Mouse (Mus musculus): Measurements from ENCODE around the gene Smad1. TPM values are rescaled to one million over a fixed set of nuclear protein-coding genes. Genes with fewer than 3 reads are reported as not detected.

Smad1 gene
- polyA plus RNA-seq, 2 experiments = 3.1 to 4.5 TPM

DNA sequence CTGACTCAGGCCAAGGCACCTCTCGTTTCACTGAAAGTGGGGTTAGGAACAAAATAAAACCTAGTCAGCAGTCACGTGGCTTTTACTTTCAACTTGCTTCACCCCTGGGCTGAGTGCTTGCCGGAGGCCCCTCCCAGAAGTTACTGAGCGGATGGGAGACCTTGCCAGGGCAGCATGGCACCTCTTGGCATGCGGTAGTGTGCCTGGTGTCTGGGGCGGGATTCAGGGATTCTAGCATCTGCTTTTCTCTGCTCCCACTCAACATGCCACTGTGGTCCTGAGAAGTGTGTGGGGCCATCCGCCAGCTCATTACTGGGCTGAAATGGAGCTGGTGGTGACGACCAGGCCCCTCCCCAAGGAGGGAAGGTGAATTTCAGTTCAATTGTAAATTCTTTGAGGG lies 47.4 kb downstream of the Smad1 start:
- Histone ChIP-seq H3K27me3 (ENCODE audit: control insufficient read depth, insufficient read depth, low read length) (no peaks in the 10 kb centered on the region), H3K36me3 (replicated peaks; ENCODE audit: control insufficient read depth, insufficient read depth, low read depth) (no peaks in the 10 kb centered on the region), H3K9ac (replicated peaks) (no peak overlapping the region), H3K27ac (no peak overlapping the region), H3K4me2 (ENCODE audit: low read depth) (no peak overlapping the region), H3K4me1 (replicated peaks; ENCODE audit: control insufficient read depth in 2 of 2, insufficient read depth in 2 of 2, low read length in 1 of 2) (no peaks in the 10 kb centered on the region), H3K9me3 (ENCODE audit: control insufficient read depth, low read length) (no peaks in the 10 kb centered on the region), H3K4me3 (ENCODE audit: insufficient read depth in 1 of 2, low read depth in 2 of 2, low read length in 2 of 2) (no peak overlapping the region)
- no peak for TF ChIP-seq CTCF (IDR thresholded peaks at IDR 0.05; ENCODE audit: low read depth)
- no peak for TF ChIP-seq EP300 (IDR thresholded peaks at IDR 0.05; ENCODE audit: low read depth)
- ATAC-seq (ENCODE audit: insufficient read depth) (no peak), DNase-seq (ENCODE audit: low read depth in 3 of 3, low spot score in 3 of 3) (no peak)
- WGBS (ENCODE audit: insufficient replicate concordance) = 73% methylated on average over 8 of the region's 8 CpGs

DNA sequence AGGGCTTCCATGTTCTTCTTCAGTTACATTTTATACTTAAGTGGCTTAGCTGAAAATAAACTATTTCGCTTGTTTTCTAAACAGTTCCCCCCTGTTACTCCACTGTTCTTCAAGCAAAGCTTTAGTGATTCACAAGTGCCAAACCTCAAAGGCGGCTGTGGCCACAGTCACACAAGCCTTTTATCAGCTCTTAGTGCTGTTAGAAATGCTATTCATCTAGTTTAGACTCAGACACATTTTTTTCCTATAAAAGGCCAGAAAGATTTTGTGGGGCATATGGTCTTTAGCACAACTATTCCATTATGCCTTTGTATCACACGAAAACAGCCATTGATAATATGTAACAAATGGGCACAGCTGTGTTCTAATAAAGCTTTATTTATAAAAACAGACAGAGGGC lies 48.5 kb downstream of the Smad1 start:
- Histone ChIP-seq H3K4me1 (replicated peaks; ENCODE audit: control insufficient read depth in 2 of 2, insufficient read depth in 2 of 2, low read length in 1 of 2) (peaks cover 0 to 3% of the 10 kb centered on the region in 2 experiments; a peak in 1 of 4 replicates), H3K27me3 (ENCODE audit: control insufficient read depth, insufficient read depth, low read length) (no peaks in the 10 kb centered on the region), H3K27ac (no peak overlapping the region), H3K36me3 (replicated peaks; ENCODE audit: control insufficient read depth, insufficient read depth, low read depth) (no peaks in the 10 kb centered on the region), H3K9me3 (ENCODE audit: control insufficient read depth, low read length) (no peaks in the 10 kb centered on the region), H3K9ac (replicated peaks) (no peak overlapping the region), H3K4me3 (ENCODE audit: insufficient read depth in 1 of 2, low read depth in 2 of 2, low read length in 2 of 2) (no peak overlapping the region), H3K4me2 (ENCODE audit: low read depth) (no peak overlapping the region)
- WGBS (ENCODE audit: insufficient replicate concordance) = 47% methylated on average over 3 of the region's 3 CpGs
- TF ChIP-seq EP300 (IDR thresholded peaks at IDR 0.05; ENCODE audit: low read depth) (no peak), CTCF (IDR thresholded peaks at IDR 0.05; ENCODE audit: low read depth) (no peak)
- ATAC-seq (ENCODE audit: insufficient read depth) (no peak), DNase-seq (ENCODE audit: low read depth in 3 of 3, low spot score in 3 of 3) (no peak)

- H3K36me3 ChIP-seq (replicated peaks; ENCODE audit: control insufficient read depth, insufficient read depth, low read depth) = no peaks in the 10 kb centered on the region
- H3K4me3 ChIP-seq (ENCODE audit: insufficient read depth in 1 of 2, low read depth in 2 of 2, low read length in 2 of 2) = no peak overlapping the region
- no peak overlapping the region for H3K9ac ChIP-seq (replicated peaks)
- H3K27ac ChIP-seq = no peak overlapping the region
- TF ChIP-seq CTCF (IDR thresholded peaks at IDR 0.05; ENCODE audit: low read depth) = no peak
- TF ChIP-seq EP300 (IDR thresholded peaks at IDR 0.05; ENCODE audit: low read depth) = no peak
- H3K9me3 ChIP-seq (ENCODE audit: control insufficient read depth, low read length) = no peaks in the 10 kb centered on the region
- DNase-seq (ENCODE audit: low read depth in 3 of 3, low spot score in 3 of 3) (no peak), ATAC-seq (ENCODE audit: insufficient read depth) (no peak)
- WGBS (ENCODE audit: insufficient replicate concordance) = 39% methylated on average over 6 of the region's 6 CpGs
- H3K4me1 ChIP-seq (replicated peaks; ENCODE audit: control insufficient read depth in 2 of 2, insufficient read depth in 2 of 2, low read length in 1 of 2) = peaks cover 0 to 3% of the 10 kb centered on the region in 2 experiments; a peak in 1 of 4 replicates
- no peaks in the 10 kb centered on the region for H3K27me3 ChIP-seq (ENCODE audit: control insufficient read depth, insufficient read depth, low read length)
- no peak overlapping the region for H3K4me2 ChIP-seq (ENCODE audit: low read depth)
Observed at GRCm38 (mm10) chr8:79350094-79350593, 49.2 kb downstream of the Smad1 start.

- WGBS (ENCODE audit: insufficient replicate concordance) = 81% methylated on average over 10 of the region's 10 CpGs
- Histone ChIP-seq H3K27ac (no peak overlapping the region), H3K27me3 (ENCODE audit: control insufficient read depth, insufficient read depth, low read length) (no peaks in the 10 kb centered on the region)
Observed at GRCm38 (mm10) chr8:79346414-79346813, 52.9 kb downstream of the Smad1 start.

GRCm38 (mm10) chr8:79345856-79346255 lies 53.5 kb downstream of the Smad1 start:
- Histone ChIP-seq H3K9me3 (ENCODE audit: control insufficient read depth, low read length) (no peaks in the 10 kb centered on the region), H3K9ac (replicated peaks) (no peak overlapping the region), H3K4me3 (ENCODE audit: insufficient read depth in 1 of 2, low read depth in 2 of 2, low read length in 2 of 2) (no peak overlapping the region), H3K36me3 (replicated peaks; ENCODE audit: control insufficient read depth, insufficient read depth, low read depth) (no peaks in the 10 kb centered on the region), H3K27me3 (ENCODE audit: control insufficient read depth, insufficient read depth, low read length) (no peaks in the 10 kb centered on the region), H3K27ac (no peak overlapping the region), H3K4me2 (ENCODE audit: low read depth) (no peak overlapping the region), H3K4me1 (replicated peaks; ENCODE audit: control insufficient read depth in 2 of 2, insufficient read depth in 2 of 2, low read length in 1 of 2) (peaks cover 0 to 3% of the 10 kb centered on the region in 2 experiments; a peak in 1 of 4 replicates)
- WGBS (ENCODE audit: insufficient replicate concordance) = 62% methylated on average over 6 of the region's 6 CpGs
- TF ChIP-seq CTCF (IDR thresholded peaks at IDR 0.05; ENCODE audit: low read depth) = no peak
- no peak for TF ChIP-seq EP300 (IDR thresholded peaks at IDR 0.05; ENCODE audit: low read depth)
- DNase-seq (ENCODE audit: low read depth in 3 of 3, low spot score in 3 of 3) = no peak
- no peak for ATAC-seq (ENCODE audit: insufficient read depth)

More at GRCm38 (mm10) chr8:79346414-79346813, 52.9 kb downstream of the Smad1 start:
- no peak overlapping the region for H3K9ac ChIP-seq (replicated peaks)
- no peak overlapping the region for H3K4me3 ChIP-seq (ENCODE audit: insufficient read depth in 1 of 2, low read depth in 2 of 2, low read length in 2 of 2)
- no peaks in the 10 kb centered on the region for H3K36me3 ChIP-seq (replicated peaks; ENCODE audit: control insufficient read depth, insufficient read depth, low read depth)
- TF ChIP-seq EP300 (IDR thresholded peaks at IDR 0.05; ENCODE audit: low read depth) (no peak), CTCF (IDR thresholded peaks at IDR 0.05; ENCODE audit: low read depth) (no peak)
- peaks cover 0 to 3% of the 10 kb centered on the region in 2 experiments; a peak in 1 of 4 replicates for H3K4me1 ChIP-seq (replicated peaks; ENCODE audit: control insufficient read depth in 2 of 2, insufficient read depth in 2 of 2, low read length in 1 of 2)
- no peaks in the 10 kb centered on the region for H3K9me3 ChIP-seq (ENCODE audit: control insufficient read depth, low read length)
- DNase-seq (ENCODE audit: low read depth in 3 of 3, low spot score in 3 of 3) = no peak
- H3K4me2 ChIP-seq (ENCODE audit: low read depth) = no peak overlapping the region
- no peak for ATAC-seq (ENCODE audit: insufficient read depth)
